Mouse (Mus musculus): ENCODE measurements around the gene B3gat3. TPM values are rescaled to one million over a fixed set of nuclear protein-coding genes. Genes with fewer than 3 reads are reported as not detected.

The B3gat3 gene
- polyA plus RNA-seq, 1 experiment from 2014 or later: 35.9 TPM

DNA sequence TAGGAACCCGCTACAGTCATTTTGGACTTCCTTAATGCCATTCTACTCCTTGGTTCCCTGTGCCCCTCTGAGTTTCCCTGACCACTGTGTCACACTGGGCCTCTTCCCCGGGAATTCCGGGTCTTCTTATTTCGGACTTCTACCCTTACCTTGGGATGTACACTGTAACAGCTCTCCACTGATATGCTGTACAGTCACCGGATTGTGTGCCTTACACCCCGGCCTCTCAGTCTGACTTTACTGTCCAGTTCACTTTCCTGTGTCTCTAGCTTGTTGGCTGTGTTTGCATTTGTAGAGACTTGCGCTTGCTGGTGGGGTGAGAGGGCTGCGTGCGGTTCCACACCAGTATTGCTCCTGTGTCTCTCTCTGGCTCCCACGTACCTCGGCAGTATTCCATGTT is 9.9 kb downstream of the B3gat3 start:
- peak overlapping the region; percentile 87 for H3K4me3 ChIP-seq (ENCODE audit: low read depth, low read length)
- H3K27me3 ChIP-seq (ENCODE audit: control insufficient read depth, insufficient read depth, low read length): no peaks in the 10 kb centered on the region
- no peak for ATAC-seq (replicated peaks; ENCODE audit: insufficient number of reproducible peaks, low FRiP score, low TSS enrichment)
- peak overlapping the region; percentile 76; the same call in 1 of the 2 replicates for H3K27ac ChIP-seq (ENCODE audit: low read depth, low read length)
- peaks cover 20% of the 10 kb centered on the region for H3K4me1 ChIP-seq (ENCODE audit: control insufficient read depth, insufficient read depth, low read length)
- 10% methylated on average over 11 of the region's 11 CpGs for WGBS (ENCODE audit: insufficient replicate concordance)
- H3K9me3 ChIP-seq (replicated peaks; ENCODE audit: control insufficient read depth, low read length): no peaks in the 10 kb centered on the region
- peak overlapping the region; percentile 89 for H3K4me2 ChIP-seq
- peak overlapping the region; percentile 91 for H3K9ac ChIP-seq (ENCODE audit: low read depth, low read length)
- H3K36me3 ChIP-seq (ENCODE audit: control insufficient read depth, insufficient read depth, low read length): peaks cover 13% of the 10 kb centered on the region

DNA sequence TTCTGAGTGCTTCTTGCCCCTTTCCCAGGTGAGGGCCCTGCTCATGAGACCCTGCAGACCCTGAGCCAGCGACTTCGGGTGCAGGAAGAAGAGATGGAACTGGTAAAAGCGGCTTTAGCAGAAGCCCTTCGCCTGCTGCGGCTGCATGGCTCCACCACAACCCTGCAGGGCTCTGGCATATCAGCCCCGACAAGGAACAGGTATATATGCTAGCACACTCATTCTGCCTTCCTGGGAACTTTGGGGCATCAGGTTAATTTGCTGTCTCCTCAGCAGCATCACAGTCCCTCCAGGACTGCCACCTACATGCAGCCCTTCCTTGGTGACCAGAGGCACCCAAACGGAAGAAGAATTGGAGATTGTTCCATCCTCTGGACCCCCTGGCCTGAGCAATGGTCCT is 10.6 kb downstream of the B3gat3 start:
- 81% methylated on average over 7 of the region's 7 CpGs for WGBS (ENCODE audit: insufficient replicate concordance)
- Histone ChIP-seq H3K27me3 (ENCODE audit: control insufficient read depth, insufficient read depth, low read length) (no peaks in the 10 kb centered on the region), H3K4me3 (ENCODE audit: low read depth, low read length) (peak overlapping the region; percentile 87; the same call in 1 of the 2 replicates), H3K4me2 (peak overlapping the region; percentile 89), H3K9ac (ENCODE audit: low read depth, low read length) (peak overlapping the region; percentile 91), H3K27ac (ENCODE audit: low read depth, low read length) (no peak overlapping the region), H3K9me3 (replicated peaks; ENCODE audit: control insufficient read depth, low read length) (no peaks in the 10 kb centered on the region), H3K4me1 (ENCODE audit: control insufficient read depth, insufficient read depth, low read length) (peaks cover 20% of the 10 kb centered on the region), H3K36me3 (ENCODE audit: control insufficient read depth, insufficient read depth, low read length) (peaks cover 8% of the 10 kb centered on the region)
- ATAC-seq (replicated peaks; ENCODE audit: insufficient number of reproducible peaks, low FRiP score, low TSS enrichment): no peak

- Histone ChIP-seq H3K9ac (ENCODE audit: low read depth, low read length) (no peak overlapping the region), H3K9me3 (replicated peaks; ENCODE audit: control insufficient read depth, low read length) (no peaks in the 10 kb centered on the region), H3K36me3 (ENCODE audit: control insufficient read depth, insufficient read depth, low read length) (peaks cover 10% of the 10 kb centered on the region), H3K4me3 (ENCODE audit: low read depth, low read length) (no peak overlapping the region), H3K27me3 (ENCODE audit: control insufficient read depth, insufficient read depth, low read length) (no peaks in the 10 kb centered on the region), H3K27ac (ENCODE audit: low read depth, low read length) (no peak overlapping the region), H3K4me1 (ENCODE audit: control insufficient read depth, insufficient read depth, low read length) (peaks cover 8% of the 10 kb centered on the region; the same call in 1 of the 2 replicates), H3K4me2 (no peak overlapping the region)
- no peak for ATAC-seq (replicated peaks; ENCODE audit: insufficient number of reproducible peaks, low FRiP score, low TSS enrichment)
- WGBS (ENCODE audit: insufficient replicate concordance): 88% methylated on average over 2 of the region's 2 CpGs
Observed at GRCm38 (mm10) chr19:8936736-8937135, 16.6 kb downstream of the B3gat3 start.

DNA sequence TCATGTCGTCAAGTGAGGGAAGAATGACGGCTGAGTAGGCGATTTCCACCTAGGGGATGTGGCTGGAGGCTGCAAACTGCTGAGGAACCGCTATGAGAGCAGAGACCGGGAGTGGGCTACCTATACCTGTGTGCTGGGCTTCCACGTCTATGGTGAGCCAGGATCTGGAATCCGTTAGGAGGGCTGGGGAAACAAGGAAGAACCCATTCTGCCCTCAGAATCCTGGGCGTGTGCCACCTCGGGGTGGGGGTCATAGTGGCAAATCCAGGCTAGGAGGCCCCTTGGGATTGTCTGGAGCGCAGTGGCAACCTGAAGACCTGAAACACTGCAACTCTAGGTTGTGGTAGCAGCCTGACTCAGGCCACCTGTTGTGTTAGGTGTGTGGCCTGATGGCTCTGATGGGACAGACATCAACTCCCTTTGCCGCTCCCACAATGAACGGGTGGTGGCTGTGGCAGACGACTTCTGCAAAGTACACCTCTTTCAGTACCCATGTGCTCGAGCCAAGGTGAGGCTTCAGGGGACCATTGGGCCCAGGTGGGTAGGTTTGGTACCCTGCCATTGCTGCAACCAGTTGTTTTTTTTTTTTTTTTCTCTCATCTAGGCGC is 20.5 kb downstream of the B3gat3 start:
- no peaks in the 10 kb centered on the region for H3K9me3 ChIP-seq (replicated peaks; ENCODE audit: control insufficient read depth, low read length)
- peak overlapping the region; percentile 6; the same call in 1 of the 2 replicates for H3K27ac ChIP-seq (ENCODE audit: low read depth, low read length)
- H3K4me2 ChIP-seq: peak overlapping the region; percentile 83
- H3K9ac ChIP-seq (ENCODE audit: low read depth, low read length): peak overlapping the region; percentile 99
- H3K4me3 ChIP-seq (ENCODE audit: low read depth, low read length): no peak overlapping the region
- peaks cover 9% of the 10 kb centered on the region; the same call in 1 of the 2 replicates for H3K36me3 ChIP-seq (ENCODE audit: control insufficient read depth, insufficient read depth, low read length)
- ATAC-seq (replicated peaks; ENCODE audit: insufficient number of reproducible peaks, low FRiP score, low TSS enrichment): no peak
- H3K4me1 ChIP-seq (ENCODE audit: control insufficient read depth, insufficient read depth, low read length): peaks cover 19% of the 10 kb centered on the region
- 83% methylated on average over 15 of the region's 15 CpGs for WGBS (ENCODE audit: insufficient replicate concordance)
- no peaks in the 10 kb centered on the region for H3K27me3 ChIP-seq (ENCODE audit: control insufficient read depth, insufficient read depth, low read length)

- Histone ChIP-seq H3K9ac (ENCODE audit: low read depth, low read length) (peak overlapping the region; percentile 99), H3K36me3 (ENCODE audit: control insufficient read depth, insufficient read depth, low read length) (peaks cover 13% of the 10 kb centered on the region; the same call in 1 of the 2 replicates), H3K4me1 (ENCODE audit: control insufficient read depth, insufficient read depth, low read length) (peaks cover 19% of the 10 kb centered on the region), H3K4me2 (peak overlapping the region; percentile 83), H3K9me3 (replicated peaks; ENCODE audit: control insufficient read depth, low read length) (no peaks in the 10 kb centered on the region), H3K4me3 (ENCODE audit: low read depth, low read length) (peak overlapping the region; percentile 95), H3K27ac (ENCODE audit: low read depth, low read length) (peak overlapping the region; percentile 6; the same call in 1 of the 2 replicates), H3K27me3 (ENCODE audit: control insufficient read depth, insufficient read depth, low read length) (no peaks in the 10 kb centered on the region)
- ATAC-seq (replicated peaks; ENCODE audit: insufficient number of reproducible peaks, low FRiP score, low TSS enrichment): 0 out of 2 replicates have a peak, but pooled peaks have one; percentile 15
- WGBS (ENCODE audit: insufficient replicate concordance): 36% methylated on average over 10 of the region's 10 CpGs
Observed at GRCm38 (mm10) chr19:8941136-8941514, 21.0 kb downstream of the B3gat3 start.

- peak; percentile 87 for ATAC-seq (replicated peaks; ENCODE audit: insufficient number of reproducible peaks, low FRiP score, low TSS enrichment)
- no peaks in the 10 kb centered on the region for H3K27me3 ChIP-seq (ENCODE audit: control insufficient read depth, insufficient read depth, low read length)
- peak within 1 kb of the TSS; percentile 95 for H3K4me3 ChIP-seq (ENCODE audit: low read depth, low read length)
- H3K9me3 ChIP-seq (replicated peaks; ENCODE audit: control insufficient read depth, low read length): no peaks in the 10 kb centered on the region
- peak within 1 kb of the TSS; percentile 96 for H3K27ac ChIP-seq (ENCODE audit: low read depth, low read length)
- WGBS (ENCODE audit: insufficient replicate concordance): under 1% methylated on average over 64 of the region's 64 CpGs
- peak within 1 kb of the TSS; percentile 99 for H3K9ac ChIP-seq (ENCODE audit: low read depth, low read length)
- peaks cover 16% of the 10 kb centered on the region; the same call in 1 of the 2 replicates for H3K36me3 ChIP-seq (ENCODE audit: control insufficient read depth, insufficient read depth, low read length)
- peak within 1 kb of the TSS; percentile 83 for H3K4me2 ChIP-seq
- peaks cover 19% of the 10 kb centered on the region for H3K4me1 ChIP-seq (ENCODE audit: control insufficient read depth, insufficient read depth, low read length)
Observed at GRCm38 (mm10) chr19:8941515-8942217, 21.5 kb downstream of the B3gat3 start, which contains the start of gene Mta2. Gene Mta2 (plus strand): TSS chr19:8941875.

- peaks cover 19% of the 10 kb centered on the region for H3K4me1 ChIP-seq (ENCODE audit: control insufficient read depth, insufficient read depth, low read length)
- no peaks in the 10 kb centered on the region for H3K9me3 ChIP-seq (replicated peaks; ENCODE audit: control insufficient read depth, low read length)
- WGBS (ENCODE audit: insufficient replicate concordance): under 1% methylated on average over 46 of the region's 46 CpGs
- no peaks in the 10 kb centered on the region for H3K27me3 ChIP-seq (ENCODE audit: control insufficient read depth, insufficient read depth, low read length)
- peak; percentile 50 for ATAC-seq (replicated peaks; ENCODE audit: insufficient number of reproducible peaks, low FRiP score, low TSS enrichment)
- H3K27ac ChIP-seq (ENCODE audit: low read depth, low read length): peak overlapping the region; percentile 96
- H3K9ac ChIP-seq (ENCODE audit: low read depth, low read length): peak overlapping the region; percentile 99
- H3K4me2 ChIP-seq: peak overlapping the region; percentile 83
- peak overlapping the region; percentile 95 for H3K4me3 ChIP-seq (ENCODE audit: low read depth, low read length)
- peaks cover 16% of the 10 kb centered on the region for H3K36me3 ChIP-seq (ENCODE audit: control insufficient read depth, insufficient read depth, low read length)
Observed at GRCm38 (mm10) chr19:8942276-8942964, 22.2 kb downstream of the B3gat3 start.

- ATAC-seq (replicated peaks; ENCODE audit: insufficient number of reproducible peaks, low FRiP score, low TSS enrichment): no peak
- WGBS (ENCODE audit: insufficient replicate concordance): 59% methylated on average over 2 of the region's 2 CpGs
- Histone ChIP-seq H3K9me3 (replicated peaks; ENCODE audit: control insufficient read depth, low read length) (no peaks in the 10 kb centered on the region), H3K36me3 (ENCODE audit: control insufficient read depth, insufficient read depth, low read length) (peaks cover 20% of the 10 kb centered on the region), H3K4me1 (ENCODE audit: control insufficient read depth, insufficient read depth, low read length) (peaks cover 19% of the 10 kb centered on the region), H3K27me3 (ENCODE audit: control insufficient read depth, insufficient read depth, low read length) (no peaks in the 10 kb centered on the region), H3K9ac (ENCODE audit: low read depth, low read length) (peak overlapping the region; percentile 99), H3K4me3 (ENCODE audit: low read depth, low read length) (peak overlapping the region; percentile 95), H3K27ac (ENCODE audit: low read depth, low read length) (0 out of 2 replicates have a peak overlapping the region, but pooled peaks have one; percentile 96), H3K4me2 (peak overlapping the region; percentile 83)
Observed at GRCm38 (mm10) chr19:8943047-8943446, 22.9 kb downstream of the B3gat3 start.
